Mouse (Mus musculus) lung, adult 2 months (tissue): ENCODE data around the gene Tbc1d24. TPM values are rescaled to one million over a fixed set of nuclear protein-coding genes. Genes with fewer than 3 reads are reported as not detected.

Experiments used
- DNase-seq: peaks from one replicate; pipeline ENCODE4 v3.0.0; 2022
- H3K4me1 ChIP-seq: fragments of 200-500 bp; 2 replicates; pipeline ENCODE4 v1.6.1; 2011; ENCODE audit warnings: low read length; ENCODE audit not compliant: control insufficient read depth, insufficient read depth
- H3K4me3 ChIP-seq: fragments of 200-500 bp; replicated peaks from 2 replicates; pipeline ENCODE3; 2011; ENCODE audit warnings: low read depth, mild to moderate bottlenecking, control low read depth, low read length; ENCODE audit errors: extremely low read depth
- CTCF ChIP-seq: fragments of 200-500 bp; IDR thresholded peaks from 2 replicates; pipeline ENCODE4 v1.5.1; 2011; ENCODE audit warnings: mild to moderate bottlenecking, low read length, control low read depth; ENCODE audit not compliant: insufficient read depth
- POLR2A ChIP-seq: fragments of 200-500 bp; IDR thresholded peaks from 2 replicates; pipeline ENCODE4 v1.6.1; 2011; ENCODE audit warnings: low read depth, mild to moderate bottlenecking, control low read depth, low read length, borderline replicate concordance; ENCODE audit errors: extremely low read depth
- WGBS: fragments of 180-500 bp; shearing (Covaris S2); methylation state at CpG from one replicate; pipeline ENCODE4 v1.1.7; 2018; 5-methylcytosine and 5-hydroxymethylcytosine counted together
- polyA plus RNA-seq: library from polyadenylated mRNA; depleted of rRNA; stranded (reverse); fragments of >200 nt; gene quantifications from 2 replicates; pipeline ENCODE4 v1.2.3, GENCODE M21; 2012

The Tbc1d24 gene
- polyA plus RNA-seq, 1 experiment = 30.2 TPM

DNA sequence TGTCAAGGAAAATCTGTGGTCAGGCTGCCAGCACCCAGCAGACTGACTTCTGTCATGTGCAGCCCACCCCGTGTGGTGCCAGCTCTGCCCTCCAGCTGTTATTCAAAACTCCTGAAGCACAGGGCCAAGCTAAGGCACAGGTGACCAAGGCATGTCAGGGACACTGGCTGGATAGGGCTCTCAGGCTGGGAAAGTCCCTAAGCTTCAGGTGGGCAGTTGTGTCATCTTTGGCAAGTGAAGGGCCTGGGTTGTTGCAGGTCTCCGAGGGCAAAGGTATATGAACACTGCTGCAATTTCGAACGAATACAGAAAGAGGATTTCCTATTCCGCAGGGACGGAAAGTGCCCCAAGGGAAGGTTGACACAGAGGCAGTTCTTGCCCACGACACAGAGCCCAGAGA, 516 bp downstream of the Tbc1d24 start:
- DNase-seq = no peak
- TF ChIP-seq CTCF = no peak
- no peak for TF ChIP-seq POLR2A
- Histone ChIP-seq H3K4me1 (peaks cover 18% of the 10 kb centered on the region), H3K4me3 (peak overlapping the region; percentile 67)
- WGBS = 6% methylated on average over 7 of the region's 7 CpGs

DNA sequence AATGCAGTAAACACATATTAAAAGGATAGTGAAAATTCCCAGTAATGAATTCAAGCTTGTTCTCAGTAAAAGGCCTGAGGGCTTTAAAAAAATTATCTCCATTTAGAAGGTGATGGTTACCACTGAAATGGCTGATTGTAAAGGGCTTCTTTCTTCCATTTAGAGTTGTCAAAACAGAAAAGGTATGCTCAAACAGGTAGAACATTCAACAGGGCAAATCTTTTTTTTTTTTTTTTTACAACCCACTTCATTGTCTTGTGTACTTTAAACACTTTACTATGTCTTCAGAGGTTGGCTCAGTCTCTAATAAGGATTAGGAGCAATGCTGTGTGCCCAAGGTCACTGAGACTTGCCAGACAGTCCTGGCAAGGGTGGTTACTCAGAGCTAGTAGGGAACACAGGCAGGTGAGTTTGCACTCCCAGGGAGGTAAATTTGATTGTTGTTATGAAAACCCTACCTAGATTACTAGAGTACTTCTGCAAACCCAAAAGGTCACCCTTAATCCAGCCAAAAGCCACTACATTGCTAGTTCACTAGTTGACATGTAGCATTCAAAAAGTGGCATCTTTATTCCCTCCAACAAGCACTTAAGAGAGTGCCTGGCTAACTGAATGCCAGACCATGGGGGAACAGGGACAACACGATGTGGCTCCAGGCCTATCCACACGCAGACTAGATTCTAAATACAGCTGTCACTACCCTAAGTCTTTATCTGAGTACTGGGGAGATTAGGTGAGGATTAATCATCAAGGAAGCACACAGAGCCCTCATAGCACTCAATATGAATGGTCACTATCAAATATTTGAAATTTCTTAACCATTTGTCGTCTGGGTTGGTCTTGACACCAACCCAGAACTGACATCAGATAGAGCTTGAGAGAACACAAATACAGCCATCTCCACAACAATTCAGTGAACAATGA, 1.5 kb downstream of the Tbc1d24 start:
- no peak for TF ChIP-seq POLR2A
- no peak for TF ChIP-seq CTCF
- 64% methylated on average over 3 of the region's 3 CpGs for WGBS
- no peak overlapping the region for H3K4me3 ChIP-seq
- H3K4me1 ChIP-seq = peaks cover 20% of the 10 kb centered on the region
- no peak for DNase-seq

DNA sequence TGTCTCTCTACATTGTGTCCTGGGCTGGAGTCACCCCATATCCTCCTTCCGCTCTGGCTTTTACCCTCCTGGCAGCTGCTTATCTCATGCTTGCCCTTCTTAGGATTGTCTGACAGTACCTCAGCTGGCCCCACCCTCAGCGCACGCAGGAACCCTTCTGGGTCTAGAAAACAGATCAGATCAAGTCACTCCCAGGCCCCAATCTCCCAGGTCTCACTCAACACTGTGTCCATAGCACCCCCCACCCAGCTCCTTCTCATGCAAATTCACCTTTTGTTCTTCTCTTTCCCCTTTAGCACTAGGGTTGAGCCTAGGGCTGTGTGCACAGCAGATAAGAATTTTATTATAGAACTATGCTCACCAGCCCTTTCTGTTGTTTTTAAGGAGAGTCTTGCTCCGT, 2.3 kb downstream of the Tbc1d24 start:
- DNase-seq = no peak
- 50% methylated on average over 4 of the region's 4 CpGs for WGBS
- TF ChIP-seq CTCF = no peak
- TF ChIP-seq POLR2A = no peak

DNA sequence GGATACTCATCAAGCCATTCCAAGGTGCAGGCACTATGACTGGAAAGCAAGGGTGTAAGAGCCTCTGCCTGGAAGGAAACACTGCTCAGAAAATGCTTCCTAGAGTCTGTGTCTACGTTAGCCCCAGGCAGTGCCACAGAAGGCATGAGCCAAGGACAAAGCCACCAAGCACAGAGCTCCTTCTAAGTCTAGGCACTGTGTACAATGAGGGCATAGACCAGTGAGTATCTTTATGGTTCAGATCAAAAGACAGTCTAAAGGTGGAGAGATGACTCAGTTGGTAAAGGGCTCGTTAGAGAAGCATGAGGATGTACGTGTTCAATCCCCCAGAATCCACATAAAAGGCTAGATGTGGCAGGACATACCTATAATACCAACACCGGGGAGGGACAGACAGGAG, 4.3 kb downstream of the Tbc1d24 start:
- TF ChIP-seq POLR2A (no peak), CTCF (no peak)
- Histone ChIP-seq H3K4me3 (no peak overlapping the region), H3K4me1 (peaks cover 12% of the 10 kb centered on the region)
- WGBS = 77% methylated on average over 4 of the region's 4 CpGs
- no peak for DNase-seq

More for the DNA sequence above, 2.3 kb downstream of the Tbc1d24 start:
- H3K4me3 ChIP-seq = no peak overlapping the region
- H3K4me1 ChIP-seq = peaks cover 13% of the 10 kb centered on the region

GRCm38 (mm10) chr17:24199741-24200140, 5.6 kb downstream of the Tbc1d24 start:
- TF ChIP-seq CTCF (no peak), POLR2A (no peak)
- peaks cover 4% of the 10 kb centered on the region; the same call in 1 of the 2 replicates for H3K4me1 ChIP-seq
- H3K4me3 ChIP-seq = no peak overlapping the region
- WGBS = 54% methylated on average over 4 of the region's 4 CpGs
- DNase-seq = no peak

GRCm38 (mm10) chr17:24199252-24199651, 6.1 kb downstream of the Tbc1d24 start:
- WGBS = 81% methylated on average over 4 of the region's 4 CpGs
- peaks cover 3% of the 10 kb centered on the region; the same call in 1 of the 2 replicates for H3K4me1 ChIP-seq
- no peak for TF ChIP-seq POLR2A
- no peak for TF ChIP-seq CTCF
- no peak for DNase-seq
- no peak overlapping the region for H3K4me3 ChIP-seq

- H3K4me3 ChIP-seq = no peak overlapping the region
- TF ChIP-seq CTCF (no peak), POLR2A (no peak)
- 63% methylated on average over 15 of the region's 15 CpGs for WGBS
- H3K4me1 ChIP-seq = peaks cover 3% of the 10 kb centered on the region; the same call in 1 of the 2 replicates
- DNase-seq = no peak
Measured at GRCm38 (mm10) chr17:24197032-24197824, 8.1 kb downstream of the Tbc1d24 start.

DNA sequence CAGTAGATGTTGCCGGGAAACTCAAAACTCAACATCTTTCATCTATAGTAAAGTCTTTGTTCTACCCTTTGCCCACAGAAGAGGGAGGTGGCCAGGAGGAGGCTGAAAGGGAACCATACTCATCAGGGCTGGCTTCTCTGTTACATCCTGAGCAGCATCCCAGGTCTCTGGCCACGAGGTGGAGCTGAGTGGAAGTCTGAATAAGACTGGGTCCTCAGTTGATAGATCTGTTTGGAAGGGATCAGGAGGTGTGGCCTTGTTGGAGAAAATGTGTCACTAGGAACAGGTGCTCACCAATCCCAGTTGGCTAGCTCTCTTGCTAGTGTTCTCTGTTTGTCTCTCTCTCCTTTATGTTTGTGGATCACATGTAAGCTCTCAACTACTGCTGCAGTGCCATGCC, 10.0 kb downstream of the Tbc1d24 start:
- no peak for TF ChIP-seq CTCF
- no peak for TF ChIP-seq POLR2A
- Histone ChIP-seq H3K4me1 (peaks cover 3% of the 10 kb centered on the region; the same call in 1 of the 2 replicates), H3K4me3 (no peak overlapping the region)
- DNase-seq = no peak
- 67% methylated on average over 2 of the region's 2 CpGs for WGBS

GRCm38 (mm10) chr17:24193769-24194168, 11.6 kb downstream of the Tbc1d24 start:
- Histone ChIP-seq H3K4me3 (no peak overlapping the region), H3K4me1 (no peaks in the 10 kb centered on the region)
- no peak for TF ChIP-seq CTCF
- no peak for TF ChIP-seq POLR2A
- no peak for DNase-seq
- 79% methylated on average over 5 of the region's 5 CpGs for WGBS
